Mouse (Mus musculus) CH12.LX (cell line): ENCODE measurements at regions not wholly inside any gene's neighbourhood (a gene's known extent, or its start where the extent isn't known, plus 50 kb on each side); places are given as distances from the start of the nearest gene placed in this dataset.

Experiments used
- CHD2 ChIP-seq: IDR thresholded peaks from 2 replicates; pipeline ENCODE4 v1.6.1; 2011; ENCODE audit warnings: low read length, improper control_type of control experiment
- CTCF ChIP-seq, 2 experiments: IDR thresholded peaks in 1 of 2; conservative IDR thresholded peaks in 1 of 2; 2 replicates each; pipeline ENCODE4 v1.5.1; 2011 to 2012; ENCODE audit warnings: low read depth in 2 of 2, low read length in 2 of 2, improper control_type of control experiment in 1 of 2, inconsistent platforms in 1 of 2, mild to moderate bottlenecking in 1 of 2, moderate library complexity in 1 of 2
- ELF1 ChIP-seq: IDR thresholded peaks from 2 replicates; pipeline ENCODE4 v1.6.1; 2014; ENCODE audit warnings: low read depth, mild to moderate bottlenecking, inconsistent platforms, low read length, improper control_type of control experiment
- EP300 ChIP-seq: IDR thresholded peaks from 2 replicates; pipeline ENCODE4 v1.6.1; 2011; ENCODE audit warnings: low read length, improper control_type of control experiment
- ETS1 ChIP-seq: conservative IDR thresholded peaks from 2 replicates; pipeline ENCODE4 v1.6.1; 2012; ENCODE audit warnings: low read depth, mild to moderate bottlenecking, inconsistent platforms, low read length, improper control_type of control experiment, moderate library complexity
- MAZ ChIP-seq: IDR thresholded peaks from 2 replicates; pipeline ENCODE4 v1.6.1; 2012; ENCODE audit warnings: low read depth, mild to moderate bottlenecking, inconsistent platforms, low read length, improper control_type of control experiment, moderate library complexity
- POLR2A ChIP-seq: IDR thresholded peaks from 2 replicates; pipeline ENCODE4 v1.6.1; 2011; ENCODE audit warnings: low read depth, mild to moderate bottlenecking, improper control_type of control experiment, low read length
- TBP ChIP-seq: conservative IDR thresholded peaks from 2 replicates; pipeline ENCODE4 v1.6.1; 2011; ENCODE audit warnings: low read depth, low read length, improper control_type of control experiment
- USF1 ChIP-seq: IDR thresholded peaks from 2 replicates; pipeline ENCODE4 v1.6.1; 2014; ENCODE audit warnings: low read depth, mild to moderate bottlenecking, inconsistent platforms, low read length, improper control_type of control experiment

GRCm38 (mm10) chr11:79747801-79748200 is 156.8 kb downstream of the Rab11fip4 start:
- TF ChIP-seq POLR2A (no peak), CTCF (conservative IDR thresholded peaks at IDR 0.05 in 1 of 2, IDR thresholded peaks at IDR 0.05 in 1 of 2; ENCODE audit: low read depth in 2 of 2, low read length in 2 of 2) (no peak), ETS1 (no peak), EP300 (no peak), USF1 (no peak), ELF1 (no peak), CHD2 (no peak), TBP (no peak), MAZ (no peak)
